Mouse (Mus musculus) liver, embryonic 13.5 days (tissue): Measurements from ENCODE around the gene Nek3. TPM values are rescaled to one million over a fixed set of nuclear protein-coding genes. Genes with fewer than 3 reads are reported as not detected.

Source experiments
- ATAC-seq: fragments of 200-750 bp; cut with Nextera tagmentation; 2 replicates; pipeline ENCODE4 v1.8.0; 2017; ENCODE audit warnings: low read depth, mild to moderate bottlenecking, moderate number of reproducible peaks, moderate library complexity
- DNase-seq: peaks from one replicate; pipeline ENCODE4 v3.0.0; 2022
- H3K27ac ChIP-seq: fragments of 300-500 bp; sonication (generic); 2 replicates; pipeline ENCODE4 v1.5.1; 2015; ENCODE audit warnings: moderate library complexity, mild to moderate bottlenecking, inconsistent platforms
- H3K27me3 ChIP-seq: fragments of 300-500 bp; sonication (generic); 2 replicates; pipeline ENCODE4 v1.6.1; 2015; ENCODE audit warnings: mild to moderate bottlenecking, inconsistent platforms
- H3K36me3 ChIP-seq: fragments of 300-500 bp; sonication (generic); 2 replicates; pipeline ENCODE4 v1.6.1; 2015; ENCODE audit warnings: mild to moderate bottlenecking, inconsistent platforms
- H3K4me1 ChIP-seq: fragments of 300-500 bp; sonication (generic); replicated peaks from 2 replicates; pipeline ENCODE4 v1.6.1; 2015; ENCODE audit warnings: inconsistent platforms
- H3K4me2 ChIP-seq: fragments of 300-500 bp; sonication (generic); 2 replicates; pipeline ENCODE4 v1.6.1; 2015; ENCODE audit warnings: inconsistent platforms, mild to moderate bottlenecking, moderate library complexity
- H3K4me3 ChIP-seq: fragments of 300-500 bp; sonication (generic); replicated peaks from 2 replicates; pipeline ENCODE4 v1.5.1; 2015; ENCODE audit warnings: mild to moderate bottlenecking, inconsistent platforms
- H3K9ac ChIP-seq: fragments of 300-500 bp; sonication (generic); 2 replicates; pipeline ENCODE4 v1.6.1; 2015; ENCODE audit warnings: mild to moderate bottlenecking, inconsistent platforms
- H3K9me3 ChIP-seq: fragments of 300-500 bp; sonication (generic); replicated peaks from 2 replicates; pipeline ENCODE4 v1.6.1; 2016; ENCODE audit warnings: inconsistent platforms
- WGBS: fragments of 180-500 bp; shearing (Covaris S2); methylation state at CpG from one replicate; pipeline ENCODE4 v1.1.7; 2015; ENCODE audit not compliant: insufficient replicate concordance; 5-methylcytosine and 5-hydroxymethylcytosine counted together
- polyA plus RNA-seq: library from polyadenylated mRNA; unstranded; fragments of >200 nt; fragmentation: Nextera tagmentation; extraction: Ambion mirVana; gene quantifications from 2 replicates; pipeline ENCODE4 v1.2.1, GENCODE M21; 2015

Nek3 gene
- polyA plus RNA-seq: 1.5 and 1.7 TPM in 2 replicates

- ATAC-seq (peak; percentile 98), DNase-seq (peak; percentile 81)
- H3K27me3 ChIP-seq: no peaks in the 10 kb centered on the region
- peak within 1 kb of the TSS; percentile 75 for H3K4me2 ChIP-seq
- H3K4me3 ChIP-seq: peak within 1 kb of the TSS; percentile 71
- 0% methylated on average over 42 of the region's 43 CpGs for WGBS
- no peaks in the 10 kb centered on the region for H3K9me3 ChIP-seq
- H3K27ac ChIP-seq: peak within 1 kb of the TSS; percentile 45; the same call in 1 of the 2 replicates
- H3K36me3 ChIP-seq: peaks cover 35% of the 10 kb centered on the region
- H3K4me1 ChIP-seq: peaks cover 17% of the 10 kb centered on the region
- H3K9ac ChIP-seq: peak within 1 kb of the TSS; percentile 70
Observed at GRCm38 (mm10) chr8:22166080-22166603, at the start of gene Nek3. Gene Nek3, minus strand, starts transcription at chr8:22166435.

DNA sequence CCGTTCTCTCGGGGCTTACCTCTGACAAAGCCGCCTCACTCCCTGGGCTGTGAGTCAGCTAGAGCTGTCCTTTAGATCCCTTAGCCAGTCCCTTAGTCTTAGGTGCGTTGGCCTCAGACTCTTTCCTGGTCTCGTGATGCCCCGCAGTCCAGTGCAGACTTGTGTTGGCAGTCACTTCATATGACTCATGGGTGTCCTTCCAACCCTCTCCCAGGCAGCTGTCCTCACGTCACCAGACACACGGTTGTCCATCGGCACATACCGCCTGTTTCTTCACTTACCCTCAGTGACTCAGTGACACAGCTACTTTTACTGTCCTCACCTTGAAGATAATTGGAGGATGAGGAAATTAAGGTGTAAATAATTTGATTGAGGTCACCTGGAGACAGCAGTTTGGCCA, 48.6 kb upstream of the Nek3 start:
- 88% methylated on average over 10 of the region's 10 CpGs for WGBS
- Histone ChIP-seq H3K36me3 (peaks cover 41% of the 10 kb centered on the region), H3K4me1 (peaks cover under 1% of the 10 kb centered on the region), H3K9me3 (no peaks in the 10 kb centered on the region), H3K4me2 (no peak overlapping the region), H3K27ac (no peak overlapping the region), H3K27me3 (no peaks in the 10 kb centered on the region), H3K9ac (no peak overlapping the region), H3K4me3 (no peak overlapping the region)
- ATAC-seq (no peak), DNase-seq (no peak)

GRCm38 (mm10) chr8:22209012-22209411, 42.8 kb upstream of the Nek3 start:
- DNase-seq (peak; percentile 41), ATAC-seq (peak; percentile 82)
- Histone ChIP-seq H3K36me3 (peaks cover 15% of the 10 kb centered on the region), H3K27me3 (no peaks in the 10 kb centered on the region), H3K4me2 (no peak overlapping the region), H3K4me1 (peaks cover 22% of the 10 kb centered on the region), H3K9ac (no peak overlapping the region), H3K9me3 (no peaks in the 10 kb centered on the region), H3K4me3 (no peak overlapping the region), H3K27ac (no peak overlapping the region)
- 4% methylated on average over 5 of the region's 5 CpGs for WGBS

- Histone ChIP-seq H3K9ac (no peak overlapping the region), H3K9me3 (no peaks in the 10 kb centered on the region), H3K4me1 (peaks cover 22% of the 10 kb centered on the region), H3K4me2 (no peak overlapping the region), H3K36me3 (peaks cover 11% of the 10 kb centered on the region), H3K4me3 (no peak overlapping the region), H3K27ac (no peak overlapping the region), H3K27me3 (no peaks in the 10 kb centered on the region)
- DNase-seq: no peak
- WGBS: 43% methylated on average over 4 of the region's 4 CpGs
- ATAC-seq: no peak
Observed at GRCm38 (mm10) chr8:22207535-22207934, 41.3 kb upstream of the Nek3 start.

- Histone ChIP-seq H3K27me3 (no peaks in the 10 kb centered on the region), H3K36me3 (peaks cover 16% of the 10 kb centered on the region), H3K4me1 (peaks cover 4% of the 10 kb centered on the region), H3K4me2 (no peak overlapping the region), H3K27ac (no peak overlapping the region), H3K4me3 (no peak overlapping the region), H3K9me3 (no peaks in the 10 kb centered on the region), H3K9ac (no peak overlapping the region)
- DNase-seq (no peak), ATAC-seq (no peak)
- WGBS: 90% methylated on average over 8 of the region's 8 CpGs
Observed at GRCm38 (mm10) chr8:22199481-22199880, 33.2 kb upstream of the Nek3 start.

DNA sequence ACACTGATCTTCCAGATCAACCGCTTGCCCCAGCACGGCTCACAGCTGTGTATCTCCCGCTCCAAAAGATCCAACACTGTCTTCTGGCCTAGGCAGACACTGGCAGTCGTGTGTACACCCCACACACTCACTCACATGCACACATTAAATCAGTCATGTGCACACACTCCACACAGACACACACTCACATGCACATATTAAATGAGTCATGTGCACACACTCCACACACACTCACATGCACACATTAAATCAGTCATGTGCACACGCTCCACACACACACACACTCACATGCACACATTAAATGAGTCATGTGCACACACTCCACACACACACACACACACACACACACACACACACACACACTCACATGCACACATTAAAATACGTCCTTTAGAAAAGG, 31.7 kb upstream of the Nek3 start:
- H3K36me3 ChIP-seq: peaks cover 16% of the 10 kb centered on the region
- DNase-seq (no peak), ATAC-seq (no peak)
- H3K9ac ChIP-seq: no peak overlapping the region
- H3K27ac ChIP-seq: no peak overlapping the region
- H3K4me3 ChIP-seq: no peak overlapping the region
- H3K9me3 ChIP-seq: no peaks in the 10 kb centered on the region
- peaks cover 14% of the 10 kb centered on the region for H3K4me1 ChIP-seq
- no peak overlapping the region for H3K4me2 ChIP-seq
- H3K27me3 ChIP-seq: no peaks in the 10 kb centered on the region
- WGBS: 75% methylated on average over 6 of the region's 6 CpGs

- H3K4me3 ChIP-seq: peak overlapping the region; percentile 83
- WGBS: 10% methylated on average over 12 of the region's 12 CpGs
- H3K27ac ChIP-seq: peak overlapping the region; percentile 88
- peaks cover 20% of the 10 kb centered on the region for H3K4me1 ChIP-seq
- no peaks in the 10 kb centered on the region for H3K36me3 ChIP-seq
- peak overlapping the region; percentile 92 for H3K9ac ChIP-seq
- H3K4me2 ChIP-seq: peak overlapping the region; percentile 85
- no peaks in the 10 kb centered on the region for H3K9me3 ChIP-seq
- 0 out of 2 replicates have a peak, but pooled peaks cover under 1% of the 10 kb centered on the region for H3K27me3 ChIP-seq
- 0 out of 2 replicates have a peak, but pooled peaks have one; percentile 18 for ATAC-seq
- DNase-seq: peak; percentile 6
Observed at GRCm38 (mm10) chr8:22193432-22194010, 27.3 kb upstream of the Nek3 start.

DNA sequence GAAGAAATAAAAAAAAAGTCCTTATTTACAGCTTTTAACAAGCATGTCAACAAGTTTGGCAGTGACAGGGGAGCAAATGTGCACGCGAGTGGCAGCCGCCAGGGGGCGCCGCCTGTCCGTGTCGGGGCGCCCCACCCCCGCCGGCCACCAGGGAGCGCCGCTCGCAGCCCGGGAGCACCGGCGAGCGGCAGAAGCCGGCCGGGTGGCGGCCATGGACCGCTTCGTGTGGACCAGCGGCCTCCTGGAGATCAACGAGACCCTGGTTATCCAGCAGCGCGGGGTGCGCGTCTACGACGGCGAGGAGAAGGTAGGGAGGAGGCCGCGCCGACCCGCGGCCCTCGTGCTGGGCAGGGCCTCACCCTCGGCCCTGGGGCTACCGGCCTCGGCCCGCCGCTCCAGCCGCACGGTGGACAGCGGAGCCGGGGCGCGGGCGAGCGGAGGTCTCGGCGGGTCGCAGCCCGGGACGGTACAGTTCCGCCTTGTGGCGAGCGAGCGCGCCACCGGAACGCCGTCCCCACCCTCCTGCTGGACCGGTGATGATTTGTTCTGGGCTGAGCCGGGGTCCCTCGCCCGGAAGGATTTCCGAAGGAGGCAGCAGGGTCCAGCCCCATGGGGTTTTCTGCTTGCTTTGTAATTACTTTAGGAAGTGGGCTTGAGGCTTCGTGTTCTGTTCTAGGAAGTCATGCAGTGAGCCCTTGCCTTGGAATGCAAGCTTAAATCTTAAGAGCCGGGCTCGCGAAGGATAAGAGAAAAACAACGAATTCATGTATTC, 26.6 kb upstream of the Nek3 start, which contains the start of gene Vps36:
Gene Vps36 (plus strand): TSS at position 150 of the 772 bp plus-strand sequence.
- H3K4me1 ChIP-seq: peaks cover 20% of the 10 kb centered on the region
- peak within 1 kb of the TSS; percentile 92 for H3K9ac ChIP-seq
- no peaks in the 10 kb centered on the region for H3K36me3 ChIP-seq
- ATAC-seq (peak; percentile 92), DNase-seq (peak; percentile 79)
- H3K4me2 ChIP-seq: peak within 1 kb of the TSS; percentile 85
- H3K4me3 ChIP-seq: peak within 1 kb of the TSS; percentile 83
- H3K27ac ChIP-seq: peak within 1 kb of the TSS; percentile 88
- under 1% methylated on average over 72 of the region's 73 CpGs for WGBS
- H3K27me3 ChIP-seq: 0 out of 2 replicates have a peak, but pooled peaks cover 6% of the 10 kb centered on the region
- no peaks in the 10 kb centered on the region for H3K9me3 ChIP-seq

- peak; percentile 93 for ATAC-seq
- H3K4me3 ChIP-seq: peak within 1 kb of the TSS; percentile 77
- peak within 1 kb of the TSS; percentile 87 for H3K27ac ChIP-seq
- H3K27me3 ChIP-seq: 0 out of 2 replicates have a peak, but pooled peaks cover 6% of the 10 kb centered on the region
- DNase-seq: peak; percentile 89
- no peaks in the 10 kb centered on the region for H3K9me3 ChIP-seq
- H3K4me1 ChIP-seq: peaks cover 28% of the 10 kb centered on the region
- peak within 1 kb of the TSS; percentile 92 for H3K4me2 ChIP-seq
- peak within 1 kb of the TSS; percentile 85 for H3K9ac ChIP-seq
- no peaks in the 10 kb centered on the region for H3K36me3 ChIP-seq
- WGBS: 2% methylated on average over 63 of the region's 63 CpGs
Observed at GRCm38 (mm10) chr8:22185431-22186397, 19.5 kb upstream of the Nek3 start, which contains the start of gene Ckap2. Gene Ckap2, minus strand, starts transcription at chr8:22185819.

DNA sequence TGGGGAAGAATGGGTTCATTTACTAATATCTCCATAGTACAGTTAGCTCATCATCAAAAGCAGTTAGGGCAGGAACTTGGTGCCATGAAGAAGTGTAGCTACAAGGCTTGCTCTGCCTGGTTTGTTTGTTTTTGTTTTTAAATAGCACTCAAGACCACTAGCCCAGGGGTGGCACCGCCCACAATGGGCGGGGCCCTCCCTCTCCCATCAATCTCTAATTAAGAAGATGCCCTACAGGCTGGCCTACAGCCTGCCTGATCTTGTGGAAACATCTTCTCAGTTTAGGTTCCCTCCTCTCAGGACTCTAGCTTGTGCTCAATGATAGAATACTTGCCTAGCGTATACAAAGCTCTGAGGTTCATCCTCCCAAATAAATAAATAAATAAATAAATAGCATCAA, 18.6 kb upstream of the Nek3 start:
- 2% methylated on average over 3 of the region's 3 CpGs for WGBS
- peak overlapping the region; percentile 77 for H3K4me3 ChIP-seq
- H3K4me1 ChIP-seq: peaks cover 28% of the 10 kb centered on the region
- H3K4me2 ChIP-seq: peak overlapping the region; percentile 92
- no peaks in the 10 kb centered on the region for H3K9me3 ChIP-seq
- peak overlapping the region; percentile 87 for H3K27ac ChIP-seq
- H3K27me3 ChIP-seq: 0 out of 2 replicates have a peak, but pooled peaks cover 6% of the 10 kb centered on the region
- H3K9ac ChIP-seq: peak overlapping the region; percentile 85
- peaks cover 4% of the 10 kb centered on the region; the same call in 1 of the 2 replicates for H3K36me3 ChIP-seq
- ATAC-seq (peak; percentile 79), DNase-seq (peak; percentile 61)
